Mouse (Mus musculus) common myeloid progenitor, adult 5-6 weeks (primary cell): ENCODE measurements at regions not wholly inside any gene's neighbourhood (a gene's known extent, or its start where the extent isn't known, plus 50 kb on each side); places are given as distances from the start of the nearest gene placed in this dataset.

Experiments used
- ATAC-seq: replicated peaks from 2 replicates; pipeline ENCODE4 v1.8.0; 2016; ENCODE audit warnings: low read depth, mild to moderate bottlenecking, moderate TSS enrichment, inconsistent platforms; ENCODE audit not compliant: poor library complexity, severe bottlenecking

- ATAC-seq = no peak
Measured at GRCm38 (mm10) chr1:55963867-55964266, 558.1 kb downstream of the Plcl1 start.

GRCm38 (mm10) chr1:55966273-55966672, 560.6 kb downstream of the Plcl1 start:
- no peak for ATAC-seq

GRCm38 (mm10) chr1:55967869-55968268, 562.1 kb downstream of the Plcl1 start:
- ATAC-seq = no peak

- ATAC-seq = no peak
Measured at GRCm38 (mm10) chr1:55977796-55978195, 572.1 kb downstream of the Plcl1 start.

- no peak for ATAC-seq
Measured at GRCm38 (mm10) chr1:55983522-55984066, 577.9 kb downstream of the Plcl1 start.

GRCm38 (mm10) chr1:55997074-55997473, 591.4 kb downstream of the Plcl1 start:
- no peak for ATAC-seq
